8 mouse cellular contexts compared by ENCODE assay signal in the genomic region with DNA sequence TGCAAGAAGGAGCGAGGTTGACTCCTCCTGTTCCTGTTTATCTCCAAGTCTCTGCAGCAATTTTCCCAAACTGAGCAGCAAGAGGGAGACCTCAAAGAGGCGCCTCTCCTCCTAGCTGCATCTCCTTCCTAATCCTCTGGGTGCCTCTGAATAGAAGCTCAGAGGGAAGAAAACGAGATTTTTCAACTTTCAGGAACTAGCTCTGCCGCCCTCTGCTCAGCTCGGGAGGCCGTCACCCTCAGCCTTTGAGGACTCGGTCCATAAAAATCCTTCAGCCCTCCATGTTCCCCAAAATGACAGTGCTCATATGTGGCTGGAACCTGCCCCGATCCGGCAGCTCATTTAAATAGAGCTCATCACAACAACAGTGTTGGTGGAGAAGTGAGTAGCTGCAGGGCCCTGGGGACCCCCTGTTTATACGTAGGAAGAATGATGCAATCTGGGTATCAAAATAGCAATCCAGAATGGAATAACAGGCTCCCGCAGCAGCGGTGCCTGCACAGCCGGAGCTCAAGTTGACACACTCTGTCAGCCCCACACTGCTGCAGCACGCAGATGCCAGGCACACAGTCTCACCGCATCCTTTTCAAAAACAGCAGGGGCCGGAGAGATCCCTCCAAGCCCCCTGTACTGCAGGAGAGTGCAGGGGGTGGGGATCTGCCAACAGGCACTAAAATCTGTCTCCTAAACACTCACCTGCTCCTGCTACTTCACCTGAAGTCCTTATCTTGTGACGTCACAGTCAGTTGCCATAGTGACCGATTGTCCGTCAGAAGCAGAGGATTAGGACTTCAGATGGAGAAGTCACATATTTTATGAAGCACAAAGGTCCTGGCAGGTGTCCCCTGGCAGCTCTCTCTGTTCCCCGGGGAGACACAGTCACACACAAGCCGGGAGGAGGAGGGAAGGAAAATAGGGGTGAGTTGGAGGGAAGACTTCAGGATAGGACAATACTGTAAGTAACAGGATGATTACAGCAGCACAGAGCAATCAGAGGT. TPM values are rescaled to one million over a fixed set of nuclear protein-coding genes. Genes with fewer than 3 reads are reported as not detected.
DNase-seq lines count a peak whose midpoint lies in the region; ATAC-seq and TF ChIP-seq lines count a peak whose summit lies in the region.

No protein-coding gene starts in this region.

- no peaks in the 10 kb centered on the region for H3K36me3 ChIP-seq in lung, embryonic 14.5 days (ENCODE audit: insufficient read depth)
- no peaks in the 10 kb centered on the region for H3K36me3 ChIP-seq in heart, embryonic 16.5 days (ENCODE audit: control insufficient read depth, insufficient read depth)
- H3K36me3 ChIP-seq in limb, embryonic 10.5 days: no peaks in the 10 kb centered on the region
- H3K36me3 ChIP-seq in thymus, adult 2 months (ENCODE audit: control insufficient read depth, insufficient read depth, low read length): no peaks in the 10 kb centered on the region

- DNase-seq in lung, embryonic 14.5 days: peak; percentile 43
- no peak for DNase-seq in lung, postnatal 25 days (ENCODE audit: low spot score)
- DNase-seq in embryo, embryonic 10.5 days (ENCODE audit: low spot score): peak; percentile 21
- no peak for DNase-seq in limb, embryonic 10.5 days (ENCODE audit: low spot score)
- peak; percentile 48 to 76 for DNase-seq in right cerebral cortex, adult 2 months (ENCODE audit: low spot score in 2 of 2)
- no peak for DNase-seq in thymus, adult 18-20 months
- no peak for DNase-seq in thymus, adult 2 months

- peak overlapping the region; percentile 41 for H3K4me2 ChIP-seq in lung, embryonic 14.5 days
- H3K4me2 ChIP-seq in heart, embryonic 16.5 days (ENCODE audit: low read depth, low read length): peak overlapping the region; percentile 53; the same call in 1 of the 2 replicates

- H3K27ac ChIP-seq in lung, embryonic 14.5 days (ENCODE audit: low read depth): no peak overlapping the region
- H3K27ac ChIP-seq in heart, embryonic 16.5 days (ENCODE audit: low read length): no peak overlapping the region
- H3K27ac ChIP-seq in limb, embryonic 10.5 days: no peak overlapping the region
- no peak overlapping the region for H3K27ac ChIP-seq in thymus, adult 2 months (ENCODE audit: control insufficient read depth, insufficient read depth, low read length)

- 10% methylated on average over 21 of the region's 21 CpGs for WGBS in lung, embryonic 14.5 days
- WGBS in heart, embryonic 16.5 days: 18% methylated on average over 21 of the region's 21 CpGs
- WGBS in limb, embryonic 10.5 days: 14% methylated on average over 21 of the region's 21 CpGs
- 75% methylated on average over 21 of the region's 21 CpGs for WGBS in thymus, adult 2 months

- ATAC-seq in lung, embryonic 14.5 days (ENCODE audit: insufficient read depth): 0 out of 2 replicates have a peak, but pooled peaks have one; percentile 4
- no peak for ATAC-seq in heart, embryonic 16.5 days (replicated peaks; ENCODE audit: extremely low read depth, insufficient read depth, low FRiP score)

- no peaks in the 10 kb centered on the region for H3K9me3 ChIP-seq in lung, embryonic 14.5 days (ENCODE audit: low read depth, low read length)
- H3K9me3 ChIP-seq in heart, embryonic 16.5 days (replicated peaks; ENCODE audit: control insufficient read depth, low read length): no peaks in the 10 kb centered on the region
- no peaks in the 10 kb centered on the region for H3K9me3 ChIP-seq in limb, embryonic 10.5 days (replicated peaks)

- H3K4me1 ChIP-seq in lung, embryonic 14.5 days (ENCODE audit: insufficient read depth): no peaks in the 10 kb centered on the region
- H3K4me1 ChIP-seq in heart, embryonic 16.5 days (ENCODE audit: control insufficient read depth, insufficient read depth, low read length): peaks cover 5% of the 10 kb centered on the region; the same call in 1 of the 2 replicates
- H3K4me1 ChIP-seq in limb, embryonic 10.5 days: peaks cover 13% of the 10 kb centered on the region
- H3K4me1 ChIP-seq in thymus, adult 2 months (replicated peaks; ENCODE audit: control insufficient read depth, insufficient read depth, low read length): no peaks in the 10 kb centered on the region

- H3K27me3 ChIP-seq in lung, embryonic 14.5 days (ENCODE audit: insufficient read depth, low read length): no peaks in the 10 kb centered on the region
- peaks cover 3% of the 10 kb centered on the region for H3K27me3 ChIP-seq in heart, embryonic 16.5 days (ENCODE audit: control insufficient read depth, insufficient read depth, low read length)
- peaks cover 38% of the 10 kb centered on the region for H3K27me3 ChIP-seq in limb, embryonic 10.5 days (ENCODE audit: low read depth, poor library complexity, severe bottlenecking)
- H3K27me3 ChIP-seq in thymus, adult 2 months (ENCODE audit: control insufficient read depth, insufficient read depth, low read length): no peaks in the 10 kb centered on the region

- TF ChIP-seq POLR2A in thymus, adult 2 months (IDR thresholded peaks at IDR 0.05; ENCODE audit: control insufficient read depth, extremely low read depth, insufficient read depth, low read length, poor library complexity): no peak

- H3K9ac ChIP-seq in lung, embryonic 14.5 days: peak overlapping the region; percentile 26; the same call in 1 of the 2 replicates
- H3K9ac ChIP-seq in heart, embryonic 16.5 days (ENCODE audit: low read length): peak overlapping the region; percentile 28; the same call in 1 of the 2 replicates

- H3K4me3 ChIP-seq in lung, embryonic 14.5 days (ENCODE audit: low read depth, low read length): peak overlapping the region; percentile 8
- peak overlapping the region; percentile 29 for H3K4me3 ChIP-seq in heart, embryonic 16.5 days (ENCODE audit: low read length)
- H3K4me3 ChIP-seq in limb, embryonic 10.5 days: peak overlapping the region; percentile 20; the same call in 1 of the 2 replicates
- H3K4me3 ChIP-seq in thymus, adult 2 months (ENCODE audit: control insufficient read depth, insufficient read depth, low read length): no peak overlapping the region

- no peak for TF ChIP-seq CTCF in lung, embryonic 14.5 days (IDR thresholded peaks at IDR 0.05; ENCODE audit: low read depth)
- no peak for TF ChIP-seq CTCF in thymus, adult 2 months (IDR thresholded peaks at IDR 0.05; ENCODE audit: borderline replicate concordance, control insufficient read depth, extremely low read depth, insufficient read depth, low read length, poor library complexity)

RNA-seq across cellular contexts. Expression of a gene that starts 14.3 kb away (rescaled TPM):
- 0.04 and 0.05 TPM in 2 replicates for polyA plus RNA-seq in lung, embryonic 14.5 days (2014; fragmentation: Nextera tagmentation; extraction: Ambion mirVana)
- polyA plus RNA-seq in heart, embryonic 16.5 days (2015; fragmentation: Nextera tagmentation; extraction: Ambion mirVana): 0.03 TPM in 1 of 2 replicates, not detected in the other
- polyA plus RNA-seq in limb, embryonic 10.5 days (2016; fragmentation: Nextera tagmentation; extraction: Ambion mirVana): 0.03 and 0.05 TPM in 2 replicates
- 0.48 and 0.49 TPM in 2 replicates for polyA plus RNA-seq in thymus, adult 2 months (2012; rRNA removed)

RNA-seq across cellular contexts. Expression of a gene that starts 25.3 kb away (rescaled TPM):
- 157 and 166 TPM in 2 replicates for polyA plus RNA-seq in lung, embryonic 14.5 days (2014; fragmentation: Nextera tagmentation; extraction: Ambion mirVana)
- 71.3 and 74.1 TPM in 2 replicates for polyA plus RNA-seq in heart, embryonic 16.5 days (2015; fragmentation: Nextera tagmentation; extraction: Ambion mirVana)
- 130 and 159 TPM in 2 replicates for polyA plus RNA-seq in limb, embryonic 10.5 days (2016; fragmentation: Nextera tagmentation; extraction: Ambion mirVana)
- polyA plus RNA-seq in thymus, adult 2 months (2012; rRNA removed): 429 and 436 TPM in 2 replicates

RNA-seq across cellular contexts. Expression of a gene that starts 54.7 kb away (rescaled TPM):
- 0.61 TPM in 1 of 2 replicates, not detected in the other for polyA plus RNA-seq in lung, embryonic 14.5 days (2014; fragmentation: Nextera tagmentation; extraction: Ambion mirVana)
- polyA plus RNA-seq in heart, embryonic 16.5 days (2015; fragmentation: Nextera tagmentation; extraction: Ambion mirVana): 0.76 and 0.94 TPM in 2 replicates
- 0.38 and 0.56 TPM in 2 replicates for polyA plus RNA-seq in limb, embryonic 10.5 days (2016; fragmentation: Nextera tagmentation; extraction: Ambion mirVana)
- polyA plus RNA-seq in thymus, adult 2 months (2012; rRNA removed): 0.43 and 0.73 TPM in 2 replicates

Comparison
In these comparisons a context has a peak if more than half of its experiments do, and no peak if none do; other contexts are left out.
1. DNase-seq: peak in lung, embryonic 14.5 days (single experiment), embryo, embryonic 10.5 days (single experiment) and right cerebral cortex, adult 2 months (2 of 2); none in lung, postnatal 25 days (single experiment), limb, embryonic 10.5 days (single experiment), thymus, adult 18-20 months (0 of 2) and thymus, adult 2 months (single experiment).